Mouse (Mus musculus) megakaryocyte, embryonic 14.5 days (primary cell): ENCODE measurements at regions not wholly inside any gene's neighbourhood (a gene's known extent, or its start where the extent isn't known, plus 50 kb on each side); places are given as distances from the start of the nearest gene placed in this dataset.

Experiments used
- FLI1 ChIP-seq: IDR thresholded peaks from 2 replicates; pipeline ENCODE4 v1.6.1; 2012; ENCODE audit warnings: low read length, inconsistent platforms, mixed read lengths
- GATA1 ChIP-seq: IDR thresholded peaks from 3 replicates; pipeline ENCODE4 v1.6.1; 2012; ENCODE audit warnings: mixed read lengths, low read length, inconsistent platforms, borderline replicate concordance

GRCm38 (mm10) chr14:25397751-25398150 lies 61.2 kb upstream of the Zmiz1 start:
- no peak for TF ChIP-seq GATA1
- TF ChIP-seq FLI1 = no peak
